Comparison of ENCODE assay signal across 9 mouse cellular contexts in genomic region chrX:107679203-107679602, GRCm38 (mm10). TPM values are rescaled to one million over a fixed set of nuclear protein-coding genes. Genes with fewer than 3 reads are reported as not detected.
DNase-seq lines count a peak whose midpoint lies in the region; ATAC-seq and TF ChIP-seq lines count a peak whose summit lies in the region.
"Had no signal": no experiment of that assay in that cellular context is flagged by ENCODE, and none has a peak within 500 bp of the region (broad histone marks: within the 10 kb centered on the region; RNA-seq: fewer than 3 reads in every experiment).

No protein-coding gene starts in this region.

- DNase-seq in heart, adult 18-20 months = no peak
- DNase-seq in brain, embryonic 14.5 days (ENCODE audit: low read depth) = peak; percentile 58
- DNase-seq in hindbrain, embryonic 11.5 days (ENCODE audit: low spot score) = peak; percentile 17
- DNase-seq in spleen, postnatal 10 days (ENCODE audit: low spot score in 2 of 2) = no peak
- no peak for DNase-seq in layer of hippocampus, adult 9-11 months
- no peak for DNase-seq in ovary, adult 18-20 months (ENCODE audit: low spot score)

- no peaks in the 10 kb centered on the region for H3K4me1 ChIP-seq in heart, embryonic 16.5 days (ENCODE audit: control insufficient read depth, insufficient read depth, low read length)
- no peaks in the 10 kb centered on the region for H3K4me1 ChIP-seq in hindbrain, embryonic 11.5 days (replicated peaks; ENCODE audit: control insufficient read depth, insufficient read depth, low read length)
- no peaks in the 10 kb centered on the region for H3K4me1 ChIP-seq in midbrain, embryonic 13.5 days (replicated peaks)

- TF ChIP-seq POLR2A in brain, embryonic 14.5 days (IDR thresholded peaks at IDR 0.05; ENCODE audit: borderline replicate concordance, extremely low read depth, insufficient read depth, insufficient read length, poor library complexity, severe bottlenecking) = no peak

- peak overlapping the region; percentile 50 for H3K4me3 ChIP-seq in heart, embryonic 16.5 days (ENCODE audit: low read length)
- peak overlapping the region; percentile 9; the same call in 1 of the 2 replicates for H3K4me3 ChIP-seq in hindbrain, embryonic 11.5 days (ENCODE audit: low read depth, low read length)
- H3K4me3 ChIP-seq in midbrain, embryonic 13.5 days (replicated peaks) = peak overlapping the region; percentile 28

- WGBS in heart, embryonic 16.5 days = 17% methylated on average over 10 of the region's 10 CpGs
- 25% methylated on average over 10 of the region's 10 CpGs for WGBS in hindbrain, embryonic 11.5 days
- WGBS in midbrain, embryonic 13.5 days = 12% methylated on average over 10 of the region's 10 CpGs

- H3K9me3 ChIP-seq in heart, embryonic 16.5 days (replicated peaks; ENCODE audit: control insufficient read depth, low read length) = no peaks in the 10 kb centered on the region
- no peaks in the 10 kb centered on the region for H3K9me3 ChIP-seq in hindbrain, embryonic 11.5 days (ENCODE audit: control insufficient read depth, low read length)
- no peaks in the 10 kb centered on the region for H3K9me3 ChIP-seq in midbrain, embryonic 13.5 days

- H3K9ac ChIP-seq in heart, embryonic 16.5 days (ENCODE audit: low read length) = peak overlapping the region; percentile 15; the same call in 1 of the 2 replicates
- H3K9ac ChIP-seq in hindbrain, embryonic 11.5 days (ENCODE audit: low read depth, low read length) = no peak overlapping the region
- H3K9ac ChIP-seq in midbrain, embryonic 13.5 days (replicated peaks) = no peak overlapping the region

- TF ChIP-seq CTCF in brain, embryonic 14.5 days (IDR thresholded peaks at IDR 0.05; ENCODE audit: borderline replicate concordance, extremely low read depth, insufficient read depth, insufficient read length) = no peak

- H3K27ac ChIP-seq in heart, embryonic 16.5 days (ENCODE audit: low read length) = no peak overlapping the region
- H3K27ac ChIP-seq in hindbrain, embryonic 11.5 days (ENCODE audit: low read depth, low read length) = no peak overlapping the region
- H3K27ac ChIP-seq in midbrain, embryonic 13.5 days = no peak overlapping the region

- peaks cover 14% of the 10 kb centered on the region for H3K27me3 ChIP-seq in heart, embryonic 16.5 days (ENCODE audit: control insufficient read depth, insufficient read depth, low read length)
- H3K27me3 ChIP-seq in hindbrain, embryonic 11.5 days (ENCODE audit: control insufficient read depth, insufficient read depth, low read length) = peaks cover 14% of the 10 kb centered on the region; the same call in 1 of the 2 replicates
- peaks cover 39% of the 10 kb centered on the region for H3K27me3 ChIP-seq in midbrain, embryonic 13.5 days

- H3K4me2 ChIP-seq in heart, embryonic 16.5 days (ENCODE audit: low read depth, low read length) = peak overlapping the region; percentile 63
- H3K4me2 ChIP-seq in hindbrain, embryonic 11.5 days (replicated peaks; ENCODE audit: low read depth, low read length) = peak overlapping the region; percentile 31
- H3K4me2 ChIP-seq in midbrain, embryonic 13.5 days (replicated peaks) = peak overlapping the region; percentile 53

- H3K36me3 ChIP-seq in heart, embryonic 16.5 days (ENCODE audit: control insufficient read depth, insufficient read depth) = no peaks in the 10 kb centered on the region
- no peaks in the 10 kb centered on the region for H3K36me3 ChIP-seq in hindbrain, embryonic 11.5 days (ENCODE audit: control insufficient read depth, insufficient read depth, low read length)
- no peaks in the 10 kb centered on the region for H3K36me3 ChIP-seq in midbrain, embryonic 13.5 days

- no peak for ATAC-seq in heart, embryonic 16.5 days (replicated peaks; ENCODE audit: extremely low read depth, insufficient read depth, low FRiP score)
- no peak for ATAC-seq in hindbrain, embryonic 11.5 days (ENCODE audit: low FRiP score)
- ATAC-seq in midbrain, embryonic 13.5 days = 0 out of 2 replicates have a peak, but pooled peaks have one; percentile 27
- ATAC-seq: Patski had no signal

RNA-seq across cellular contexts. Expression of gene Tbx22, which starts 11.4 kb away (rescaled TPM):
- 0.05 TPM in 1 of 2 replicates, not detected in the other for polyA plus RNA-seq in heart, embryonic 16.5 days (2015; fragmentation: Nextera tagmentation; extraction: Ambion mirVana)
- total RNA-seq in heart, adult 18-20 months (2021) = not detected
- polyA plus RNA-seq in brain, embryonic 14.5 days (2012; rRNA removed) = 0.04 and 0.13 TPM in 2 replicates
- 0.13 TPM in 1 of 2 replicates, not detected in the other for polyA plus RNA-seq in hindbrain, embryonic 11.5 days (2014; fragmentation: Nextera tagmentation; extraction: Ambion mirVana)
- not detected in 2 replicates for polyA plus RNA-seq in midbrain, embryonic 13.5 days (2015; fragmentation: Nextera tagmentation; extraction: Ambion mirVana)
- polyA plus RNA-seq: Patski had no signal

Comparison
In these comparisons a context has a peak if more than half of its experiments do, and no peak if none do; other contexts are left out.
1. DNase-seq: peak in brain, embryonic 14.5 days (single experiment) and hindbrain, embryonic 11.5 days (single experiment); none in heart, adult 18-20 months (0 of 2), spleen, postnatal 10 days (0 of 2), layer of hippocampus, adult 9-11 months (single experiment) and ovary, adult 18-20 months (single experiment).
2. Peak in every context shown above with its lines, with median percentiles within 50 percentile points of each other: H3K4me2 ChIP-seq and H3K4me3 ChIP-seq.